Comparison of ENCODE assay signal across 10 mouse cellular contexts in the genomic region with DNA sequence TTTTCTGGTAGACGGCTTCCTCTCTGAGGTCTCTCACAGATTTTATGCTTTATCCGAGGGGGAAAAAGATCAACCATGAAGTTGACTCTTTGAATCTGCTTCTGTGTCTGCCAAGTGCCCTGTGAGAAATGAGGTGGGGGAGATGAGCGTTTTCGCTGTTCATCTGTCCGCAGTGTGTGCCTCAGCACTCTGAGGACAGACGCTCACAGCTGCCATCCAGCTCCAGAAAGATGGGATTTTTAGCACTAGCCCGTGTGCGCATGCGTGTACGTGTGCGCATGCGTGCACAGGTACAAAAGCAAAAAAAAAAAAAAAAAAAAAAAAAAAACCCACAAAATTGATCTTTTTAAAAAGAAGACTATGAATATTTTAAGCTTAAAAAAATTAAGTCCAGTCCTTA. TPM values are rescaled to one million over a fixed set of nuclear protein-coding genes. Genes with fewer than 3 reads are reported as not detected.
A peak's percentile ranks its signal among the peaks of the same experiment; 100 is the strongest.
DNase-seq lines count a peak whose midpoint lies in the region; ATAC-seq and TF ChIP-seq lines count a peak whose summit lies in the region.
"Had no signal": no experiment of that assay in that cellular context is flagged by ENCODE, and none has a peak within 500 bp of the region (broad histone marks: within the 10 kb centered on the region; RNA-seq: fewer than 3 reads in every experiment).

No protein-coding gene starts in this region.

- H3K4me3 ChIP-seq in left cerebral cortex, adult 2 months = no peak overlapping the region
- peak overlapping the region; percentile 22 for H3K4me3 ChIP-seq in midbrain, embryonic 15.5 days
- no peak overlapping the region for H3K4me3 ChIP-seq in heart, embryonic 12.5 days
- H3K4me3 ChIP-seq: limb, embryonic 12.5 days had no signal

- 58% methylated on average over 12 of the region's 12 CpGs for WGBS in midbrain, embryonic 15.5 days
- 76% methylated on average over 12 of the region's 12 CpGs for WGBS in heart, embryonic 12.5 days

- peak overlapping the region; percentile 80; the same call in 1 of the 2 replicates for H3K27ac ChIP-seq in left cerebral cortex, adult 2 months
- peak overlapping the region; percentile 72 for H3K27ac ChIP-seq in midbrain, embryonic 15.5 days
- H3K27ac ChIP-seq in heart, embryonic 12.5 days (ENCODE audit: poor library complexity, severe bottlenecking) = no peak overlapping the region
- H3K27ac ChIP-seq: limb, embryonic 12.5 days had no signal

- H3K36me3 ChIP-seq in midbrain, embryonic 15.5 days (replicated peaks) = no peaks in the 10 kb centered on the region
- no peaks in the 10 kb centered on the region for H3K36me3 ChIP-seq in heart, embryonic 12.5 days
- H3K36me3 ChIP-seq: limb, embryonic 12.5 days had no signal

- TF ChIP-seq POLR2A in brain, embryonic 14.5 days (IDR thresholded peaks at IDR 0.05; ENCODE audit: borderline replicate concordance, extremely low read depth, insufficient read depth, insufficient read length, poor library complexity, severe bottlenecking) = no peak

- no peak for DNase-seq in left cerebral cortex, adult 2 months (ENCODE audit: extremely low spot score in 1 of 2, low spot score in 2 of 2)
- DNase-seq in left cerebral cortex, postnatal 14 days (ENCODE audit: low spot score in 2 of 2) = no peak
- peak; percentile 63 for DNase-seq in brain, embryonic 14.5 days (ENCODE audit: low read depth)
- DNase-seq in cerebellum, postnatal 14 days = peak; percentile 66 to 69
- DNase-seq in adrenal gland, adult 2 months = no peak
- no peak for DNase-seq in right cerebral cortex, postnatal 14 days
- DNase-seq: heart, postnatal 10 days had no signal

- H3K4me1 ChIP-seq in midbrain, embryonic 15.5 days = no peaks in the 10 kb centered on the region
- H3K4me1 ChIP-seq in heart, embryonic 12.5 days (replicated peaks) = no peaks in the 10 kb centered on the region
- H3K4me1 ChIP-seq: limb, embryonic 12.5 days had no signal

- H3K4me2 ChIP-seq in midbrain, embryonic 15.5 days = peak overlapping the region; percentile 28
- no peak overlapping the region for H3K4me2 ChIP-seq in heart, embryonic 12.5 days
- H3K4me2 ChIP-seq: limb, embryonic 12.5 days had no signal

- H3K9me3 ChIP-seq in midbrain, embryonic 15.5 days = no peaks in the 10 kb centered on the region
- no peaks in the 10 kb centered on the region for H3K9me3 ChIP-seq in heart, embryonic 12.5 days (replicated peaks)
- H3K9me3 ChIP-seq: limb, embryonic 12.5 days had no signal

- H3K9ac ChIP-seq in midbrain, embryonic 15.5 days = 0 out of 2 replicates have a peak overlapping the region, but pooled peaks have one; percentile 8
- H3K9ac ChIP-seq in heart, embryonic 12.5 days = no peak overlapping the region
- H3K9ac ChIP-seq: limb, embryonic 12.5 days had no signal

- H3K27me3 ChIP-seq in midbrain, embryonic 15.5 days (replicated peaks) = no peaks in the 10 kb centered on the region
- H3K27me3 ChIP-seq in heart, embryonic 12.5 days (replicated peaks) = peaks cover 14% of the 10 kb centered on the region
- H3K27me3 ChIP-seq: limb, embryonic 12.5 days had no signal

- no peak for TF ChIP-seq CTCF in left cerebral cortex, adult 2 months (IDR thresholded peaks at IDR 0.05)
- TF ChIP-seq CTCF in brain, embryonic 14.5 days (IDR thresholded peaks at IDR 0.05; ENCODE audit: borderline replicate concordance, extremely low read depth, insufficient read depth, insufficient read length) = no peak

- intact Hi-C loops in left cerebral cortex, adult 2 months (cut with DNase I) = loop anchor here (2.0 kb wide), 1 partner anchor 20 kb away; no protein-coding TSS in a partner anchor
- intact Hi-C loops in left cerebral cortex, postnatal 14 days (cut with DNase I) = no loop called here

- ATAC-seq in midbrain, embryonic 15.5 days (replicated peaks) = peak; percentile 67; the same call in 1 of the 2 replicates
- ATAC-seq in heart, embryonic 12.5 days (ENCODE audit: insufficient number of reproducible peaks, low FRiP score) = no peak

RNA-seq across cellular contexts. Expression of a gene that starts 48.0 kb away (rescaled TPM):
- 10 to 100 TPM in 1 of 2 experiments, 1 to 10 TPM in 1; 8.1 to 10.3 TPM for total RNA-seq in left cerebral cortex, adult 2 months (2021)
- 1 to 10 TPM; 4.1 to 6.4 TPM for total RNA-seq in left cerebral cortex, postnatal 14 days (2021)
- 0.16 and 0.40 TPM in 2 replicates for polyA plus RNA-seq in brain, embryonic 14.5 days (2012; rRNA removed)
- 0.37 and 0.47 TPM in 2 replicates for polyA plus RNA-seq in midbrain, embryonic 15.5 days (2015; fragmentation: Nextera tagmentation; extraction: Ambion mirVana)
- polyA plus RNA-seq in heart, embryonic 12.5 days (2016; fragmentation: Nextera tagmentation; extraction: Ambion mirVana) = 1.3 and 2.0 TPM in 2 replicates
- 10 to 100 TPM; 77.8 to 86.1 TPM for total RNA-seq in adrenal gland, adult 2 months (2021)
- polyA plus RNA-seq in adrenal gland, adult 2 months (2012; rRNA removed) = 16.3 and 24.0 TPM in 2 replicates

Comparison
In these comparisons a context has a peak if more than half of its experiments do, and no peak if none do; other contexts are left out.
1. DNase-seq: peak in brain, embryonic 14.5 days (single experiment) and cerebellum, postnatal 14 days (2 of 2); none in left cerebral cortex, adult 2 months (0 of 2), left cerebral cortex, postnatal 14 days (0 of 2), adrenal gland, adult 2 months (single experiment) and right cerebral cortex, postnatal 14 days (single experiment).